Mouse (Mus musculus) layer of hippocampus, postnatal 10 days (tissue): ENCODE measurements at regions not wholly inside any gene's neighbourhood (a gene's known extent, or its start where the extent isn't known, plus 50 kb on each side); places are given as distances from the start of the nearest gene placed in this dataset.

Source experiments
- DNase-seq, 2 experiments: peaks; one replicate each; pipeline ENCODE4 v3.0.0; 2021; ENCODE audit warnings: low spot score in 2 of 2

DNA sequence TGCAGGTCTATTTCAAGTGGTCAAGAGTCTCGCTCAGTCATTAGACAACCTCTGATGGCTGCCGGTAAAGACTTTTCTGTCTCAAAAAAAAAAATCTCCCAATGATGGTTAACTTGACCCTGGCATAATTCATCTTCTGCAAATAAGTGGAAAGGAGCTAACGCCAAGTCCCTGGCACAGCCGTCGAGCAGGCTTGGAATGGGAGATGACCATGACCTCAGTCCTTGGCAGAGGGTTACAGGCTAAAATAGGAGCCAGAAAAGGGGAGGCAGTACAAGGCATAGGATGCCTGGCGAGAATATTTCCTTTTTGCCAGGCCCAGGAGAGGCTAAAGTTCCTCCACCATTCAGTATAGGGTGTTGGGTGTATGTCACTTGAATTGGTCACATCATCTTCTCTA lies 69.2 kb upstream of the Gdf10 start:
- DNase-seq: no peak

GRCm38 (mm10) chr14:33856992-33857391 lies 66.4 kb upstream of the Gdf10 start:
- no peak for DNase-seq

GRCm38 (mm10) chr14:33864796-33865195 lies 58.6 kb upstream of the Gdf10 start:
- DNase-seq: no peak

- DNase-seq: no peak
Observed at GRCm38 (mm10) chr14:33865746-33866145, 57.6 kb upstream of the Gdf10 start.

DNA sequence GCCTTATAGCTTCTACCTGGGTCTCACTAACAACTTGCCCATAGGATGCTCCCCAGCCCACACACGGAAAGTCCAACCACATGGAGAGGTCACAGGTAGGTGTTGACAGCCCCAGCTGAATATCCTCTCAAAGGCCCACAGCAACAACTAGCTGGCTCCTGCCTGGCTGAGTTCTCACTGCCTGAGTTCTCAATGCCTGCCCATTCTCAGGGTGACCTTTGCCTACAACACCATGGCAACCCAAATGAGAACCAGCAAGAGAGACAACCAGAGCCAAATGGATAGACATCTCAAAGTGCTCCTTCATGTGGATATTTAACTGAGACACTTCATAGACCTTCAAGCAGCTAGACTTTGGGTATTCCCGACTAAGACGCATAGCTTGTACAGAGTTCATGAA lies 55.7 kb upstream of the Gdf10 start:
- DNase-seq: no peak
